Mouse (Mus musculus) fat pad, adult 2 months (tissue): ENCODE measurements around the gene Dlg2.
"Not testable (repeated sequence)": the region's sequence is repeated elsewhere in the genome, so short reads cannot be mapped to it uniquely, and the experiment has no call there.

ENCODE experiments used
- DNase-seq: peaks from one replicate; pipeline ENCODE4 v3.0.0-alpha.2; 2011; ENCODE audit warnings: low read depth, low spot score; ENCODE audit errors: extremely low read depth

The Dlg2 gene

DNA sequence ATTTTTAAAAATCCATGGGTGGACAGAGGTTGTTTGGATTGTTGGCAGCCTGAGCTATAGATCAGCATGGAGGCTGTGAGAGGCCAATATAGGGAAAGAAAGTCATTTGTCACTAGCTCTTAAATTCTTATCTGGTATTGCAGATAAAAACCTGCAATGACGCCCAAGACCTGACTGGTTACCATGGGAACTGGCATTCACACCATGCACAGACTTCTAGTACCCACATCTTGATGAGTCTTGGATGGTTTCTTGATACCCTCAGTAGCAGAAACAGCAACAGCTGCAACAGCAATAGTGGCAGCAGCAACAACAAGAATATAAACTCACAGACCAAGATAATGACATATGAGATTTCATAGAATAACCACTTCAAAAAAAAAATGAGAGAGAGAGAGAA is 315.1 kb downstream of the Dlg2 start:
- no peak for DNase-seq

DNA sequence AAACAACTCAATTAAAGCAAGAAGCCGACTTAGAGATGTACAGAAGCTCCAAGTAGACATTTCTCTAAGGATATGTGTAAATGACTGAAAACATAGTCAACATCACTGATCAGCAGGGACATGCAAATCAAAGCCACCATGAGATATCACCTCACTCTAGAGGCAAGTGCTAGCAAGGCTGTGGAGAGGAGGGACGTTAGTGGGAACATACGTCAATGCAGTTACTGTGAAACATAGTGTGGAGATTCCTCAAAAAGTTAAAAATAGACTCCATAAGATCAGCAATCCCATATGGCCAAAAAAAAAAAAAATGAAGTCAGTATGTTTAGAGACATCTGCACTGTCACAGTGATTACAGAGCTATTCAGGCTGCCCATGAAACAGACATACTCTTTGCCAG is 349.2 kb downstream of the Dlg2 start:
- no peak for DNase-seq

DNA sequence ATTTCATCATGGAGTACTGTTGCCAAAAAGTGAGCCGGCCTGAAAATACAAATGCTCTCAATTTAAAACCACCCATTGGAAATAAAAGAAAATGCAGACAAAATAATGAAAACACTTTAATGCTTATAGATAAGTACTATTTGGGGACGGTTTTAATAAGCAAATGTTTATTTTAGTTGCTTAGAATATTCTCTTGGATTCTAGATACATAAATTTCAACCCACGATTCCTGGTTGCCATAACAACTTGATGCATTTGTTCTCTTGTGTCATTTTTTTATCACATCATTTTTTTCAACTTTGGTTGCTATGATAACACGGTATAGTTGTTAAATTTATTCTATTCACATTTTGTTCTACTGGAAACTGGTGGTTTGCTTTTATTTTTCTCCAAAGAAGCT is 364.8 kb downstream of the Dlg2 start:
- DNase-seq, result no peak

DNA sequence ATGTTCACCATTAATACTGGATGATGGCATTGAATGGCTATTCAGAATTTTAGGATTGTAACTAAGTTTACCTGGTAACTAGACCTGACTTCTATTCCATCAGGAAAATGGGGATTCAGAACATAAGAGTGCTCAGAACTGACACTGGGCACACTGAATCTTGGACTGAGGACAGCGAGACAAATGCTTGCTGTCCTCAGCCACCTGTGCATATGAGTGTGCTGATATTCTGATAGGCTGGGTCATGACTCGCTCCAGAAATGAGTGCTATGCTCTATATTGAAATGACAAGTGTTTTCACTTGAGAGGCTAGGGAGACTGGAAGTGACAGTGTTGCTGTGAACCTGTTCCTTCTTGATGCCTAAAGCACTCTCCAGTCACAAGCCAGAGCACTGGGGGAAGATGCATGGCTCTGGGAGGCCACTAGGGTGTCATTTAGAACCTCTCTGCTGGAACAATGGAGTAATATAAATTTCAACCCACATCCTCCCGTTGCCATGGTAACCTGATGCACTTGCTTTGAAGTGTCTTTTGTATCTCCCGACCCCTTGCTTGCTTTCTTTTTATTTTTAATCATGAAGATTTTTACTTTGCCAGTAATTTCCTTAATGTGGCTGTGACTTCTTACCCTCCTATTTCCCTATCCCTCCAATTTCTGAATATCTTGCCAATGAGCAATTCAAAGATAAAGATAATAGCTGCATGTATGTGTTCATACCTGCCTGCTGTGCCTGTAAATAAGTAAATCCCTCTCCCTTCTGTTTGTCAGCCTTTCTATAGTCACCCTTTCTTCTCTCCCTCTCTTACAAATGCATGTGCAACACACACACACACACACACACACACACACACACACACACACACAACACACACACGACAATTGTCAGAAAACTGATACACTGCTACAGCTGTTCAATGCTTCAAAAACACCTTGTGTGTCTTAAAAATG is 367.1 kb downstream of the Dlg2 start:
- DNase-seq, result no peak

DNA sequence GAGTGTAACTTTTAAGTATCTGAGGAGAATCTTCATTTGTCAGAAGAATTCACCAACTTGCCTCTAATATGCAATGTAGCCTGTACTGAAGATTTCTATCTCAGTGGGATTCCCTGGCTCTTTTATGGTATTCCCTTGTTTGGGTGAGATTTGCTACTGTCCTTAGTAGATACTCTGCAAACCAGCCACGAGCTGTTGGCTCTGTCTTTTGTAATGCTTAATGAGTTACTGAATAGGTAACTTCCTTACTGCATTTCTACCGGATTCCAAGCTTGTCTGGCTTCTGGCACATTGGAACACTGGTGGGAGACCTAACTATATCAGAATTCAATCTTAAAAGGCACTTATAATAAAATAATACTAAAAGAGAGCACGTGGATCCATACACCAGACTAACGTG is 400.3 kb downstream of the Dlg2 start:
- DNase-seq, result not testable (repeated sequence)

DNA sequence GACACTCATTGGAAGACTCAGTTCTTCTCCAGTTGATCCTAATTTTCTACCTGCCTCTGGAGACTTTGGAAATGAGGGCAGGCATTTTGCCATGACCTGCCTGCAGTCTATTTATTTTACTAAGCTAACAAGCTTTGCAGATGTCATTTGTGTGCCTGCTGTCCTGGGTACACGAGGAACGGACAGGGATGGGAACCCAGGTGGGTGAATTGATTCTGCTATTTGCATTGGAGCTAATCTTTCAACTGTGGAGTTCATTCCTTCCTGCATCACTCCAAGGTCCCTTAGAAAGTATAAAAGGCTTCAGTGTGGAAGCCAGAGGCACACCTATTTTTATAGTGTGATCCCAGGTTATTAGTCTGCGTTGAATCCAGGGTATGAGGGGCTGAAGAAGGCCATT is 406.3 kb downstream of the Dlg2 start:
- no peak for DNase-seq

DNA sequence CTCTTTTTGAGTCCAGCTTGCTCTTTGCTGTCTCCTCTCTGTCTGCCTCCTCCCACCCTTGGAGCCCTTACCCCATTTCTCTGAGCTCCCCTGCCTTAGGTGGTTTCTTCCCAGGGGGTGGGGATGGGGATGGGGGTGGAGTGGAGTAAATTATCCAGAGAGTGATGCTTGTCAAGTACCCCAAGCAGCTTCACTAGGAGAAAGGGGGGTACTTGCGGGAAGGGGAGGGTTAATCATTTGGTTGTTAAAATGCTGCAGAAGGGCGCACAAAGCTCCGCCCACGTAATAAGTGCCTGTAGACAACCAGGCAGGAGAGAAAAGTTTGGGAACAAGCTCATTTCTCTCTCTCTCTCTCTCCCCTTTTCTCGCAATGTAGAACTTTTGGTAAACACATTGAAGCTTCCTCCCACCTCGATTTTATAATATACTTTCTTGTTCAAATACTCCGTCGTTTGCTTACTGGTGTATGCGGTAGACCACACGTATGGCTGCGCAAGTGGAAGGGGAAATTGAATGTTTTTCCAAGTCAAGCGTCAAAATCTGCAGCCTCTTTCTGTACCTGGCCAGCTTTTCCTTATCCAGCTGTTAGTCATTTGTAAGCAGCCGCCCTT is 410.0 kb downstream of the Dlg2 start:
- no peak for DNase-seq

DNA sequence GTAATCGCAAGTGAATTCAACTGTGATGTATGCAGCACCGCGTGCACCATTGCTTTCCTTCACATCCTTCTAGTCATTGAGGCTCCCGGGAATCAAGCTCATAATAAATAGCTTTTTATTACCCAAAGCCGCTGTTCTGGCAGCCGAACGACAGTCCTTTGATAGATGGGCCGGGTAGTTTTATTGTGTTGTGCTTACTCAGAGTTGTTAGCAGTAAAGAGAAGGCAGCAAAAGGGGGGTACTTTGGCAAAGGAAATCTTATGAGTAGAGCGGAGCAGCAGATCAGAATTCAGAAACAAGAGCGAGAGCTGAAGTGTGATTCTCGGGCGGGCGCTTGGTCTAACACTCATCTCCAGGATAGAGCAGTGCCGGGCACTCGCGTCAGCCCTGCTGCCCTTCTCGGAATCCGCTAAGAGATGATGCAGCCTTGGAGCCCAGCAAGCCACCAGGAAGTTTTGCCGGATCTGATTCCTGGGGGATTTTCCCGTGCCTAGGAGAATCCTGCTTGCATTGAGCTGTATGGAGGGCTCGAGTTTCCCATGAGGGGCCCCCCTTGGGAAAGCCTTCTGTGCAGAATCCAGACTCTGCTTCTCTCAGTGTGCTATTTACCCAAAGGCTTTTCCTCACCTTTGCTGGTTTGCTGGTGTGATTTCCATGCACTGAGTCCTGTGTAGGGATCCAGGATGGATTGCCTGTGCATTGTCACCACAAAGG is 410.7 kb downstream of the Dlg2 start:
- DNase-seq, result no peak

DNA sequence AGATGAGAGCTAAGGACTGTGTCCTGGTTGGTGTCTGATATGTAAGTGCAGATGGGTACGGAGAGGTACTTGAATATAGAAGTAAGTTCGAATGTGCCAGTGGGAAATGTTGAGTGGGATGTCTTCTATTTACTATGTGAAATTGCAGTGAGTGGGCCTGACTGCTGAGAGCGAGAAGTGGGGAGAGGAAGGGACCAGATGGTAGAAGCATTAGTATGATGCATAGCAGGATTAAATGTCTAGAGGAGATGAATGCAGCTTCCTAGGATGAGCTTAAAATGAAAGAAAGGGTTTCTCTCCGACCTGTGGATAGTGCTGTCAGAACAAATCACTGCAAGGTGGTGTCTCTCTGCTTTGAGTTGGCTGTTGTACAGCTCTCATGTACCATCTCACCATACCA is 451.0 kb downstream of the Dlg2 start:
- DNase-seq, result no peak

DNA sequence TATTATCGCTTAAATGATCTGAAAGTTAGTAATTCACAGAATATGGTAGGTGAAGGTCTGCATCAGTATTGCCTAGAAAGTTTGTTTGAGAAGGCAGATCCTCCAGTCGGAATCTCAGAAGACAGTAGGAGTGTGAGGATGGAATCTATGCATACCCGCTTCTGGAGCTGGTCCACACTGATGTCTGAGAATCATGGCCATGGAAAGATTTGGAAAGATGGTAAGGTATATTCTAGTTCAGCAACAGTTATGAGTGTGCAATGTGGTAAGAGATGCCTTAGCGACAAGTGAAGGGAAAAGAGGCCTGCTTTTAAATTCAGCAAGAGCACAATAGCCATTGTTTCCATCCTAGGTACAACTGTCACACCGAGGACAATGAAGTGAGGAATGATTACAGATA is 464.3 kb downstream of the Dlg2 start:
- DNase-seq, result no peak

DNA sequence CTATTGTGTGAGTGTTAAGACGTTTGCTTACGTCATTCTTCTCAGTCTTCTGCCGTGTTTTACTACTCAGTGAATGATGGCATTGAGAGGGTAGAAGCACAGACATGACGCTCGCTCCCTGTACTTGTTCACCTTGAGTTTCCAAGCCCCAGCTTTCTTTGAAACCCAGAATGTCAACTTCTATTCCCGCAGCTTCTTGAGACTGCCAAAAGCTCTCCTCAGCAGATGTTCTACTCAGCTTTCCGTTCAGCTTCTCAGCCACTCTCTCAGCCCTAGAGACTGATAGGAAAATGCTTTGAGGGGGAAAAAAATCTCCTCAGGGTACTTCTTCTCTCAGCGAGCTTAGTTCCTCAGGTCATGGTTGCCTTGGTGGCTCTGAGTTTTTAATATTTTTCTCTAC is 470.6 kb downstream of the Dlg2 start:
- no peak for DNase-seq

DNA sequence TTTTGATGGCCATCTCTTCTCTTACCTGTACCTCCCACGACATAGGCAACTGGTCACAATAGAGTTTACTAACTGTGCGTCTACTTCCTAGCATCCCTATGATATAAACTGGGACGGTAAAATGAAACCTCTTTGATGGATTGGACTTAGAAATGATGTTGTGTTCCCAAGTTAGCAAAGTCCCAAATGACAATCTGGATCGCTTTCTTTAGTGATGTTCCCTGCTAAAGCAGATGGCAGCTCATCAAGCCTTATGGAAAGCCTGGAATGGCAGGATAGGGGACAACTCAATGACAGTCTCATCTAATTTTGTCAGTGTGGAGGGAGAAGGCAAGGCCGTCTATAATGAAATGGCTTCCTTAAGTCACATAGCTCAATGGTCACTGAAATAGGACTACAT is 472.7 kb downstream of the Dlg2 start:
- DNase-seq, result no peak

DNA sequence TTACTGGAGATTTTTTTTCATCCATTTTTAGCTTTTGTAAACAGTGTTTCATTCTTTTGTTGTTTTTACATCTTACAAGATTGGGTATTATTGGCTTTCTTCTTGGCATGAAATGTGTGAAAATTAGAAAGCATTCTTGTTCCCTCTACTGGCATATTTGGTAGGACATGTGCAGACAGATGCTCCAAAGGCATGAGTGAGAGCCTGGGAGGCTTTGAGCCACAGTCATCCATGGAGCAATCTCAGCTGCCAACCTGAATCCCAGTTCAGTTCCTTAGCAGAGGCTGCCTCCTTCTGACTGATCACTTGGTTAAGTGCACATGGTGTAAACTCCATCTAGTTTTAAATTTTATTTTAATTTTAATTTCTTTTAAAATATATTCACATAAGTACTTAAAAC is 500.8 kb downstream of the Dlg2 start:
- DNase-seq, result no peak

DNA sequence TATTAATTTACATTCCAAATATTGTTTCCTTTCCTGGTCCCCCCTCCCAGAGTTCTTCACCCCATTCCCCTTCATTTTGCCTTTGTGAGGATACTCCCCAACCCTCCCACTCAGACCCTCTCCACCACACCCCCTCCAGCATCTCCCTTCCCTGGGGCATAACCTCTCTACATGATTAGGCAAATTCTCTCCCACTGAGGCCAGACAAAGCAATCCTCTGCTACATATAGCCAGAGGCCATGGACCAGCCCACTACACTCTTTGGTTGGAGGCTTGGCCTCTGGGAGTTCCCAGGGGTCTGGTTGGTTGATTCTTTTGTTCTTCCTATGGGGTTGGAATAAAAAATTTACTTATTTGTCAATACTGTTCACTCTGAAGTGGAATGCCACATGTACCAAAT is 505.6 kb downstream of the Dlg2 start:
- DNase-seq, result no peak

DNA sequence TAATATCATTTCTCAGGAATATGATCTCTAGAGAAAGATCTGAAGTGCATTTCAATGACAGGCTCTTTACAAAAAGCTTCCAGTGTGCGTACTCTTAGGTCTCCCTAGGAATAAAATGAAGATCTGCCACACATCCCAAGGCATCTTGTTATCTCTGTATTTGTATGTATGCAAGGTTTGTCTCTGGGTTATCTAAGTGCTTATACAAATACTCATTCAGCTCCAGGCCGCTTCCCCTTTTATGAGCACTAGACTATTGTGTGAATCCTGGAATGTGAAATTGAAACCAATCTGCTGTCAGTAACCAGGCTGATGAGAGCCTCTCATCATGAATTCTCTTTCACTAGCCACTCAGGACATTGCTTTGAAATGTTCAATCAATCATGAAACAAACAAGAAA is 534.2 kb downstream of the Dlg2 start:
- DNase-seq, result no peak

DNA sequence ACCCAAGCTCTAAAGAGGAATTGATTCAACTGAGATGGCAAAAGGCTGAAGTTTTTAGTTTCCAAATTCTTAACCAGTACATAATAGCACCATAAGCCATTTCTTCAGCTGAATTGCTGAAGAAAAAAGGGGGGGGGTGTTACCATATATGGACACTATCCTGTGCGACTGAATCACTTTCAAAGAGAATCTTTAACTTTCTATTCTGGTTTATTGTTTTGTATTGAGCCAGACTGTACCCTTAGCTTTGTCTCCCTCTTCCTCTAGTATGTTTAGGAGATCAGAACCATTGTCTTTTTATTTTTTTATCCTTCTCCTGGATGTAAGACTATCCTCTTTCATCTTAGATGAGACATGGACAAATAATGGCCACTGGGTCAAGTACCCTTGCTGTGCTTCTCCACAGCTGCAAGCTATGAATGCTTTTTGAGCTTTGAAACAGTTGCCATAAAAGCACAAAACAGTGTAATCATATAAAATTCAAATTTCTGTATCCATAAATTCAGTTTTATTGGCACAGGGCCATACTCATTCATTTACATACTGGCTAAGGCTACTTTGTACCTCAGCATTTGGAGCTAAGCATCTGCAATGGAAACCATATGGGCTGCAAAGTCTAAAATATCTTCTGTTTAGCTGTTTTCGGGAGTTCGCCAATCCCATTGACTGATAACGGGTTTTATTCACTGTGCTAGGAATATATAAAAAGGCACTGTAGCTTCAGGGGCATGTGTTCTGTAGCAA is 568.7 kb downstream of the Dlg2 start:
- no peak for DNase-seq

DNA sequence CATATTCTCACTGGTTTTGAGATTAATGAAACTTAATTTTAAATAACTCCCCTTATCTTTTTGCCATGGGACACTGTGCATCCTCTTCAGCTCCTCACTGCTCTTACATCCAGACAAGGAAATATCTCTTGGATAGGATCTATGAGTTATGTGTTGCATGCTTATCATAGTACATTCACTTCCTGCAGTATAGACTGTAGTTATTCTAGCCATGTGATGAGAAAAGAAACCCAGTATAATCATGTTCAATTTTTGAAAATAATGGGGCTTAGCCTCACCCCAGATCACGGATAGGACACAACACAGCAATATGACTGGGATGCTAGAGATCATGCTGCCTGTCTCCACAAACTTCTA is 569.2 kb downstream of the Dlg2 start:
- no peak for DNase-seq

DNA sequence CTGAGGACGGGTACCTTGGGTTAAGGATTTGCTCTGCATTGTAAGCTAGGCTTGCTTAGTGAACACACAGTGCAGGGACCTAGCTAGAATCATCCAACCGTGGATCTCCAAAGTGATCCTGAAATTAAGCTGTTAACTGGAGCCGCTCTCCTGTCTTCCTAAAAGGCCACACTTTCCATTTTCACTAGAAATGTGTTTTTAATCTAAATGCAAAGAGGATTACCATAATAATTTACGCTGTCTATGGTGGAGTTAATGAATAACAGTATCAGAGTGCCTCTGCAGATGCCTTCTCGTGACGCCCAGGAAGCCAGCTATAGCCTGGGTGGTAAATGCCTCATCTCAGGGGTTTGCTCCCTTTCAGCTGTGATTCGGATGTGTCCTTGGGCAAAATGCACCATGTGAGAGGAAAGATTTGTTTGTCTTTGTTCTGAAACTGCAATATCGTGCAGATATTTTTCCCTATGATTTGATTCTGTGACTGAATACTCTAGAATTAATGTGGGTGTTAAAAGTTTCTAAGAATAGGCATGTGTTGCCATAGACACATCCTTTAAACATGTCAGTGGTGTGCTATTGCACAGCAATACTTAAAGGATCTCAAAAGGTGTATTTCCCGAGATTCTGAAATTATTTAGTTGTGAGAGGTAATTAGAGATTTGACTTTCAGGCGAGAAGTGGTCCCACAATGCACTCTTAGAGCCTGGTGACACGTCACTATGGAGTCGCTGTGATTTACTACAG is 587.0 kb downstream of the Dlg2 start:
- no peak for DNase-seq

DNA sequence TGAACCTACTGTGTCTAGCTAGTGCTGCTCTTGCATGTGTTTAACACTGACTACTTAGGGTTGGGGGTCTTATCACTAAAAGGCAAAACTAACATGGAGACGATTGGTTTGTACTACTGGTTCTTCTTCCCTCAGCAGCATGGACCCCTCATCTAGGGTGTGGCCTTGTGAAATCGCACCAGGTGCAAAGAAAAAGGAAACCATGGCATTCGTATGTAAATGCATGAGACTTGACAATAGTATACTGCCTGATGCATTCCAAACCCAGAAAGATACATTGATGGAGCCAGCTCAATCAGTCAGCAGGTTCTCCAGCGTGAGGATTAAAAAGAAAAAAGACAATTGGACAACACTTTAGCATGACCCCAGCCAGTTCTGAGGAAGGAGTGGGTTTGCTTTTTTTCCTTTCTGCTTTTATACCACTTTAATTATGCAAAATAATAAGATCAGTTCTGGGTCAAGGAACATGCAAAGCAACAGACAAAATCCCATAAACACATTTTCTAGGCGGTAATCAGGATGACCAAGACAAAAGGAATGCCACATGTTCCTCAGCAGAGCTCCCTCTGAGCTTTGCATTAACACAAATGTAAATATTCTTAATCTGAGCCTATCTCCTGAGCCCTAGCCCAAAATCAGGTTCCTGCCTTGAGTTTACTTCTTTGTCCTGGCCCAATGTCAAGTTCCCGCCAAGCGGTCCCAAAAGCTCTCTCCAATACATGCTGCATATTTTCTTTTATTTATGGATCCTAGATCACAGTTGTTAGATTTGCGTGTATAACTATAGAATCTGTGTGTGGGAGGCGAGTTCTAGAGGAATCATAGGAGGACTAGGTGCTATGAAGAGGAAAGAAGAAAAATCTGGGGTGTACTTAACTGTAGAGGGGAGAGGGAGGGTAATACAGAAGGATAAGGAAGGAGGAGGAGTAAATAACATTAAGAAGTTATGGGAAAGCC is 595.6 kb downstream of the Dlg2 start:
- DNase-seq, result no peak

DNA sequence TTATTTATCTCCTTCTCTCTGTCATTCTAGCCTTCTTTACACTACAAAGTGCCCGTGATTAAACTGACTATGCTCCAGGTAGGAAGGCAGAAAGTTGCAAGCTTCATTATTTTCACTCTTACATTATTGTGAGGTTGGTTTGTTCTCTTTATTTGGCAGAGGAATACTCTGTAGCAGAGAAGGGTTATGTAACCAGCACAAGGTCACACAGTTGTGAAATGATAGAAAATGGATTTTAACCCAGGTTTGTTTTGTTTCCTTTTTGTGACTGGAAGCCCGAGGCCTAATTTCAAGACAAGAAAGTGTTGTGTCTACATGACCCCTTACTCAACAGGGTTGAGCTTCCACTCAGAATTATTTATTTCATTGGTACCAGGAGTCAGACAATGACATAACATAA is 609.6 kb downstream of the Dlg2 start:
- no peak for DNase-seq
